Mouse (Mus musculus) olfactory bulb, adult 2 months (tissue): Measurements from ENCODE around the gene Ccdc171. TPM values are rescaled to one million over a fixed set of nuclear protein-coding genes. Genes with fewer than 3 reads are reported as not detected.

Source experiments
- H3K27ac ChIP-seq: fragments of 200-500 bp; 2 replicates; pipeline ENCODE4 v1.5.1; 2012; ENCODE audit warnings: low read depth, low read length; ENCODE audit not compliant: insufficient read depth
- H3K4me1 ChIP-seq: fragments of 200-500 bp; 2 replicates; pipeline ENCODE4 v1.6.1; 2012; ENCODE audit warnings: low read length; ENCODE audit not compliant: control insufficient read depth, insufficient read depth
- H3K4me3 ChIP-seq: fragments of 200-500 bp; 2 replicates; pipeline ENCODE4 v1.5.1; 2012; ENCODE audit warnings: mild to moderate bottlenecking, low read depth, low read length, moderate library complexity; ENCODE audit not compliant: insufficient read depth
- CTCF ChIP-seq: fragments of 200-500 bp; IDR thresholded peaks from 2 replicates; pipeline ENCODE4 v1.5.1; 2012; ENCODE audit warnings: low read depth, mild to moderate bottlenecking, low read length, moderate library complexity; ENCODE audit not compliant: insufficient read depth
- POLR2A ChIP-seq: fragments of 200-500 bp; IDR thresholded peaks from 2 replicates; pipeline ENCODE4 v1.6.1; 2012; ENCODE audit warnings: mild to moderate bottlenecking, low read depth, low read length, moderate library complexity; ENCODE audit not compliant: insufficient read depth
- WGBS: fragments of 180-500 bp; shearing (Covaris S2); methylation state at CpG from one replicate; pipeline ENCODE4 v1.1.7; 2018; 5-methylcytosine and 5-hydroxymethylcytosine counted together
- polyA plus RNA-seq: library from polyadenylated mRNA; stranded (reverse); fragments of >200 nt; gene quantifications from 2 replicates; pipeline ENCODE4 v1.2.4, GENCODE M21; 2012; ENCODE audit warnings: low replicate concordance; ENCODE audit not compliant: missing spikeins, insufficient read depth, insufficient read length

Ccdc171 gene
- polyA plus RNA-seq, 1 experiment, result not detected

DNA sequence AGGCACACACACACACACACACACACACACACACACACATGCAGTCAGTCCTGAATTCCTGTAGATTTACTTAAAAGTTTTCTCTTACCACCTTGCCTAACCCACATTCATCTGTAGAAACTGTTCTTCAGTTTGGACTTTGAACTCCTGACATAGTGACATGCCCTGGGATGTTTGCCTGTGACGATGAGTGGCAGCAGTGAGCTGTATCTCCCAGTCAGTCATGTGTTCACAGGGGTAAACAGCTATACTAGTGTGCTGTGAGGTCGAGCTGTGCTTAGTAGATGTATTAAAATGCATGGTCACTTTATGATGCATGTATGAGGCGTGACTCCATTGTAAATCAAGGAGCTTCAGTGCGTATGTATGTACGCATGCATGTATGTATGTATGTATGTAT lies 328.5 kb downstream of the Ccdc171 start:
- Histone ChIP-seq H3K27ac (no peak overlapping the region), H3K4me3 (no peak overlapping the region), H3K4me1 (no peaks in the 10 kb centered on the region)
- no peak for TF ChIP-seq POLR2A
- TF ChIP-seq CTCF, result no peak
- 94% methylated on average over 5 of the region's 5 CpGs for WGBS

GRCm38 (mm10) chr4:83861706-83862105 lies 336.4 kb downstream of the Ccdc171 start:
- peaks cover 7% of the 10 kb centered on the region for H3K4me1 ChIP-seq
- H3K27ac ChIP-seq, result no peak overlapping the region
- WGBS, result 52% methylated on average over 3 of the region's 3 CpGs
- H3K4me3 ChIP-seq, result no peak overlapping the region
- TF ChIP-seq CTCF (no peak), POLR2A (no peak)

DNA sequence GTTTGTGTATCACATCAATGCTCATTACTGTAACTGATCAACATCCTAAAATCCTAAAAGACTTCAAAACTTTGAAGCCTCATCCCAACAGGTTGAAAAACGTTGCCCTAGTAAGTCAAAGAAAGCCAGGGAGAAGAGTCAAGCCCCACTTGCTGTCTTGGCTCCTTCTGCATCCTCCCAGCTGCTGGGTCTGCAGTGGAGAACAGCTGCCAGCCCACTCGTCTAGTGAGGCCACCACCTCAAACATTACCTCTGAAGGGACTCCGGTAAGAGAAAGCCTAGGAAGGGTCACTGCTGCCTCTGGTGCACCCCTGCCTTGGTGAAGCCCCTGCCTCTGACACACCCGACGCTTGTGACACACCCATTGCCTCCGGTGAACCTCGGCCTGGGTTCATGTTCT lies 336.9 kb downstream of the Ccdc171 start:
- 80% methylated on average over 7 of the region's 7 CpGs for whole genome bisulfite sequencing
- Histone ChIP-seq H3K27ac (no peak overlapping the region), H3K4me3 (no peak overlapping the region), H3K4me1 (peaks cover 7% of the 10 kb centered on the region)
- TF ChIP-seq POLR2A, result no peak
- TF ChIP-seq CTCF, result no peak

DNA sequence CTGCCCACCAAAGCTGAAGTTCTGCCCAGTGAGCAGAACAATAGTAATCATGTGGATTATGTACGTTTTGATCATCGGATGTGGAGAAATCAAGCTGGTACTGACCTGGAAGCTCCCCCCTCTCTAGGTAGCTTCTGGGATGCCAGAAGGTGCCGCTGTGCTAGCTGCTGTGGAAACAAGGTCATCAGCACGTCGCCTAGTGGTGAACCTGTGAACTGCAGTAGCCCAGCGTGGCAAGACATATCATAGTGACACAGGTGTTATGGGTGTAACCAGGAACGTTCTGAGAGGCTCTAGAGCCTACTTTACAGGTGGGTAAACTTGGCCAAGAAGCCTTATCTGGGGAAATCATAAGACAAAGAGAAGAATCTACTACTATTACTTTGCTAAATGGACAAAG lies 351.3 kb downstream of the Ccdc171 start:
- Histone ChIP-seq H3K4me1 (no peaks in the 10 kb centered on the region), H3K4me3 (no peak overlapping the region), H3K27ac (no peak overlapping the region)
- TF ChIP-seq CTCF, result no peak
- no peak for TF ChIP-seq POLR2A
- WGBS, result 62% methylated on average over 7 of the region's 7 CpGs

GRCm38 (mm10) chr4:83878236-83878635 lies 352.9 kb downstream of the Ccdc171 start:
- no peaks in the 10 kb centered on the region for H3K4me1 ChIP-seq
- H3K27ac ChIP-seq, result no peak overlapping the region
- WGBS, result 56% methylated on average over 8 of the region's 8 CpGs
- H3K4me3 ChIP-seq, result no peak overlapping the region
- TF ChIP-seq POLR2A (no peak), CTCF (no peak)

- no peak overlapping the region for H3K27ac ChIP-seq
- no peak for TF ChIP-seq POLR2A
- TF ChIP-seq CTCF, result no peak
- no peak overlapping the region for H3K4me3 ChIP-seq
- H3K4me1 ChIP-seq, result no peaks in the 10 kb centered on the region
- 51% methylated on average over 13 of the region's 13 CpGs for WGBS
These were observed 363.2 kb downstream of the Ccdc171 start for GRCm38 (mm10) chr4:83888459-83889054.

DNA sequence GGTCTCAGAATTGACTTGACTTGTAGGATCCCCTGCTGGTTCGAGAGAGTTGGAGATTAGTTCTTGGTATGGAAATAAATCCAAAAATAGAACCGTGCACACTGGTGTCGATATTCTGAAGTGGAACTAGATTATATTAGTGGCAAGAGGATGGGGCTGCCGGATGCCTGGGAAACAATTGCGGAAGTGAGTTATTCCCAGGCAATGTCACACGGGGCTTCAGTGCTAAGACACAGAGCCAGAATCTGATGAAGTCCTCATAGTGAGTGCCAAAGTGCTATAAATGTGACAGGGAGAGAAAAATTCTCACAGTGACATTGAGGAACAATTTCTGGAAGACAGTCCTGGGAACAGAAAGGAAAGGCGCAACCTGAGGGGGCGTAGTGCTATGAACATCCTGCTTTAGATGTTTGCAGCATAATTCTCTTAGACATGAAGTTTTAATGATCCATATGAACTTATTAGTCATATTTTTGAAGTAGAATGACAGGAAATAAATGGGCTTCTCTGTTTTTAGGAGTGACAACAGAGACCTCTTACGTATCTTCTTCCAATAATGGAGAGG lies 376.8 kb downstream of the Ccdc171 start:
- H3K4me3 ChIP-seq, result no peak overlapping the region
- no peaks in the 10 kb centered on the region for H3K4me1 ChIP-seq
- TF ChIP-seq CTCF (no peak), POLR2A (no peak)
- H3K27ac ChIP-seq, result no peak overlapping the region
- 86% methylated on average over 9 of the region's 9 CpGs for WGBS

Other genes with a start within 250 kb of the Ccdc171 start
- gene Ttc39b, start 201.3 kb upstream of the Ccdc171 start, polyA plus RNA-seq, result not detected in 2 replicates
- gene Snapc3, start 107.8 kb upstream of the Ccdc171 start, polyA plus RNA-seq, result not detected in 2 replicates
- gene Psip1, start 39.1 kb upstream of the Ccdc171 start, polyA plus RNA-seq, result 311 TPM in 1 of 2 replicates, not detected in the other